Mouse (Mus musculus): ENCODE measurements around the gene Odf3. TPM values are rescaled to one million over a fixed set of nuclear protein-coding genes. Genes with fewer than 3 reads are reported as not detected.
A peak's percentile ranks its signal among the peaks of the same experiment; 100 is the strongest.
"Not testable (repeated sequence)": the region's sequence is repeated elsewhere in the genome, so short reads cannot be mapped to it uniquely, and the experiment has no call there.

The Odf3 gene
- polyA plus RNA-seq, 1 experiment from 2014 or later: not detected

- Histone ChIP-seq H3K4me3 (replicated peaks) (no peak overlapping the region), H3K27ac (no peak overlapping the region), H3K36me3 (peaks cover 35% of the 10 kb centered on the region), H3K9ac (no peak overlapping the region), H3K27me3 (replicated peaks) (no peaks in the 10 kb centered on the region), H3K9me3 (no peaks in the 10 kb centered on the region), H3K4me2 (replicated peaks) (no peak overlapping the region), H3K4me1 (replicated peaks) (no peaks in the 10 kb centered on the region)
- WGBS: 89% methylated on average over 12 of the region's 12 CpGs
- ATAC-seq: no peak
Measured at GRCm38 (mm10) chr7:140864761-140865160, 17.2 kb downstream of the Odf3 start.

- Histone ChIP-seq H3K4me2 (replicated peaks) (no peak overlapping the region), H3K9ac (no peak overlapping the region), H3K27me3 (replicated peaks) (no peaks in the 10 kb centered on the region), H3K27ac (no peak overlapping the region), H3K4me3 (replicated peaks) (no peak overlapping the region), H3K4me1 (replicated peaks) (no peaks in the 10 kb centered on the region), H3K9me3 (no peaks in the 10 kb centered on the region), H3K36me3 (0 out of 2 replicates have a peak, but pooled peaks cover 7% of the 10 kb centered on the region)
- ATAC-seq: no peak
- WGBS: 91% methylated on average over 4 of the region's 4 CpGs
Measured at GRCm38 (mm10) chr7:140874224-140874623, 26.6 kb downstream of the Odf3 start.

GRCm38 (mm10) chr7:140877364-140877763, 29.8 kb downstream of the Odf3 start:
- ATAC-seq: no peak
- 0 out of 2 replicates have a peak, but pooled peaks cover 7% of the 10 kb centered on the region for H3K36me3 ChIP-seq
- no peak overlapping the region for H3K4me2 ChIP-seq (replicated peaks)
- H3K9me3 ChIP-seq: no peaks in the 10 kb centered on the region
- H3K27ac ChIP-seq: no peak overlapping the region
- WGBS: 81% methylated on average over 6 of the region's 6 CpGs
- H3K9ac ChIP-seq: no peak overlapping the region
- no peak overlapping the region for H3K4me3 ChIP-seq (replicated peaks)
- peaks cover 7% of the 10 kb centered on the region for H3K4me1 ChIP-seq (replicated peaks)
- H3K27me3 ChIP-seq (replicated peaks): no peaks in the 10 kb centered on the region

GRCm38 (mm10) chr7:140879355-140879754, 31.8 kb downstream of the Odf3 start:
- Histone ChIP-seq H3K4me3 (replicated peaks) (no peak overlapping the region), H3K9me3 (no peaks in the 10 kb centered on the region), H3K27ac (no peak overlapping the region), H3K9ac (no peak overlapping the region), H3K36me3 (0 out of 2 replicates have a peak, but pooled peaks cover 7% of the 10 kb centered on the region), H3K27me3 (replicated peaks) (no peaks in the 10 kb centered on the region), H3K4me2 (replicated peaks) (no peak overlapping the region), H3K4me1 (replicated peaks) (peaks cover 11% of the 10 kb centered on the region)
- WGBS: 89% methylated on average over 7 of the region's 7 CpGs
- ATAC-seq: no peak

DNA sequence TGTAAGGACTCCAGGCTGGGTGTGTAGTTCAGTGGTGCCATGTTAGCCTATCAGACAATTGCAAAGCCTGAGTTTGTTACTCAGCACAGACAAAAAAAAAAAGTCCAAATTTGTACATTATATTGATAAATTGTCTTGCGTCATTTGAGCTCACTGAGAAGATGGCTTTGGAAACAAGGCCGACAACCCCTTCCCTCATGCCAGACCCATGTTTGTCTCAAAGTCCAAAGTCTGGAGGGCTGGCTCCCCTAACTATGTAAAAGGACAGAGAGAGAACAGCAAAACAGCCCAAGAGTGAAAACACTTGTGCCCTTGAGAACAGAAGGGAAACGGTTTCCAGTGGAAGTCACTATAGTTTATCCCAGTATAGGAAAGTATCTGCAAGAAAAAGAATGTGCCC, 32.8 kb downstream of the Odf3 start:
- H3K9ac ChIP-seq: no peak overlapping the region
- H3K36me3 ChIP-seq: 0 out of 2 replicates have a peak, but pooled peaks cover 7% of the 10 kb centered on the region
- 64% methylated on average over 3 of the region's 3 CpGs for WGBS
- H3K4me2 ChIP-seq (replicated peaks): peak overlapping the region; percentile 33
- no peaks in the 10 kb centered on the region for H3K9me3 ChIP-seq
- no peak for ATAC-seq
- peaks cover 11% of the 10 kb centered on the region for H3K4me1 ChIP-seq (replicated peaks)
- no peak overlapping the region for H3K4me3 ChIP-seq (replicated peaks)
- peak overlapping the region; percentile 40 for H3K27ac ChIP-seq
- H3K27me3 ChIP-seq (replicated peaks): no peaks in the 10 kb centered on the region

- Histone ChIP-seq H3K9ac (peak overlapping the region; percentile 76), H3K36me3 (0 out of 2 replicates have a peak, but pooled peaks cover 7% of the 10 kb centered on the region), H3K27ac (peak overlapping the region; percentile 40; the same call in 1 of the 2 replicates), H3K4me3 (replicated peaks) (peak overlapping the region; percentile 59), H3K9me3 (no peaks in the 10 kb centered on the region), H3K27me3 (replicated peaks) (no peaks in the 10 kb centered on the region), H3K4me1 (replicated peaks) (peaks cover 11% of the 10 kb centered on the region), H3K4me2 (replicated peaks) (peak overlapping the region; percentile 82)
- ATAC-seq: peak; percentile 19
- WGBS: 13% methylated on average over 8 of the region's 8 CpGs
Measured at GRCm38 (mm10) chr7:140880865-140881515, 33.4 kb downstream of the Odf3 start.

DNA sequence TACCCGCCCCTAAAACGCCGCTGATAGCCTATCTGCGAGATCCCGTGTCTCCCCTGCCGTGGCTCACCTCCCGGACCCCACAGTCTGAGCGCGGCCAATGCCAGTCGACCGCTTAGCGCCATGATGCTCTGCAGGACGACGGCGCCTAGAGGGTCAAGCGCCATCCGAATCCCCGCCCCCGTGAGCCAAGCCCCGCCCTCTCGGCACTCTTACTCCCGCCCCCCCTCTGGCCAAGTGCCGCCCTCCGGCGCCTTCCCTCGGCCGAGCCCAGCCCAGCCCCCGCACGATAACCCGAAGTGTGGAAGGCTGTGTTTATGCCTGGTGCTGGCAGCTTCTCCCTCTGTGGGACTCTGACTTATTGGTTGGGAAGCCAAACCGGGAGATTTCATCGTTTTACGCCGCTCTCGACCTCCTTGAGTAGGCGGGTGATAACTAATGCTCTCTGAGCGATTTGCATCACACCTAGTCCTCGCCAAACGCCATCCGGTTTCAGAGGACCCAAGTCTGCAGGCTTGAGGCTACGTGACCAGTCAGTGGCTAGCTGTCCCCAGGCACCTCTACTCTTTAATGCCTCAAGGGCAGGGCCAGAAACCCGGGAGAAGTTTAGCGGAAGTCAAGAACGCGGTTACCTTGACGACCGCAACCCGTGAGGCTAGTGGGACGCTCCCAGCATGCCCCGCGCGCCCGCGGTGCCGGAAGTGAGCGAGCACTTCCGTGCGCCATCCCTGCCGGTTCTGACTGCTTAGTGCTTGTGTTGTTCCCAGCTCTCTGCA, 34.3 kb downstream of the Odf3 start, which contains the start of the genes Psmd13 and Sirt3:
TSS of gene Psmd13 (plus strand) at position 273 of the 773 bp plus-strand sequence.
TSS of gene Sirt3 (minus strand) at position 614 of the 773 bp plus-strand sequence.
- H3K27me3 ChIP-seq (replicated peaks): no peaks in the 10 kb centered on the region
- peak within 1 kb of the TSS; percentile 59 for H3K4me3 ChIP-seq (replicated peaks)
- peak within 1 kb of the TSS; percentile 76 for H3K9ac ChIP-seq
- H3K4me2 ChIP-seq (replicated peaks): peak within 1 kb of the TSS; percentile 82
- peaks cover 11% of the 10 kb centered on the region for H3K4me1 ChIP-seq (replicated peaks)
- under 1% methylated on average over 59 of the region's 59 CpGs for WGBS
- ATAC-seq: peak; percentile 97
- H3K9me3 ChIP-seq: no peaks in the 10 kb centered on the region
- H3K36me3 ChIP-seq: 0 out of 2 replicates have a peak, but pooled peaks cover 4% of the 10 kb centered on the region
- H3K27ac ChIP-seq: peak within 1 kb of the TSS; percentile 85

GRCm38 (mm10) chr7:140882469-140882803, 34.8 kb downstream of the Odf3 start:
- 0% methylated on average over 12 of the region's 12 CpGs for WGBS
- 0 out of 2 replicates have a peak, but pooled peaks cover 8% of the 10 kb centered on the region for H3K36me3 ChIP-seq
- H3K9me3 ChIP-seq: no peaks in the 10 kb centered on the region
- H3K9ac ChIP-seq: peak overlapping the region; percentile 60
- ATAC-seq: peak; percentile 53
- no peaks in the 10 kb centered on the region for H3K27me3 ChIP-seq (replicated peaks)
- H3K4me3 ChIP-seq (replicated peaks): peak overlapping the region; percentile 59
- peak overlapping the region; percentile 82 for H3K4me2 ChIP-seq (replicated peaks)
- 0 out of 2 replicates have a peak overlapping the region, but pooled peaks have one; percentile 85 for H3K27ac ChIP-seq
- H3K4me1 ChIP-seq (replicated peaks): peaks cover 11% of the 10 kb centered on the region

- H3K27ac ChIP-seq; H3K4me1 ChIP-seq (replicated peaks); H3K9me3 ChIP-seq; ATAC-seq; H3K4me3 ChIP-seq (replicated peaks); H3K27me3 ChIP-seq (replicated peaks); H3K9ac ChIP-seq; H3K4me2 ChIP-seq (replicated peaks): not testable (repeated sequence)
- peaks cover 33% of the 10 kb centered on the region for H3K36me3 ChIP-seq
- 97% methylated on average over 16 of the region's 16 CpGs for WGBS
Measured at GRCm38 (mm10) chr7:140890636-140891035, 43.0 kb downstream of the Odf3 start.

- Histone ChIP-seq H3K36me3 (peaks cover 41% of the 10 kb centered on the region), H3K4me1 (replicated peaks) (no peaks in the 10 kb centered on the region), H3K9ac (no peak overlapping the region), H3K4me3 (replicated peaks) (no peak overlapping the region), H3K4me2 (replicated peaks) (no peak overlapping the region), H3K27ac (no peak overlapping the region), H3K9me3 (no peaks in the 10 kb centered on the region), H3K27me3 (replicated peaks) (no peaks in the 10 kb centered on the region)
- ATAC-seq: no peak
- 90% methylated on average over 7 of the region's 7 CpGs for WGBS
Measured at GRCm38 (mm10) chr7:140894031-140894430, 46.4 kb downstream of the Odf3 start.

- Histone ChIP-seq H3K9me3 (no peaks in the 10 kb centered on the region), H3K4me2 (replicated peaks) (no peak overlapping the region), H3K36me3 (peaks cover 37% of the 10 kb centered on the region), H3K27ac (no peak overlapping the region), H3K27me3 (replicated peaks) (no peaks in the 10 kb centered on the region), H3K9ac (no peak overlapping the region), H3K4me1 (replicated peaks) (no peaks in the 10 kb centered on the region), H3K4me3 (replicated peaks) (no peak overlapping the region)
- no peak for ATAC-seq
- 94% methylated on average over 3 of the region's 3 CpGs for WGBS
Measured at GRCm38 (mm10) chr7:140894611-140895010, 47.0 kb downstream of the Odf3 start.

DNA sequence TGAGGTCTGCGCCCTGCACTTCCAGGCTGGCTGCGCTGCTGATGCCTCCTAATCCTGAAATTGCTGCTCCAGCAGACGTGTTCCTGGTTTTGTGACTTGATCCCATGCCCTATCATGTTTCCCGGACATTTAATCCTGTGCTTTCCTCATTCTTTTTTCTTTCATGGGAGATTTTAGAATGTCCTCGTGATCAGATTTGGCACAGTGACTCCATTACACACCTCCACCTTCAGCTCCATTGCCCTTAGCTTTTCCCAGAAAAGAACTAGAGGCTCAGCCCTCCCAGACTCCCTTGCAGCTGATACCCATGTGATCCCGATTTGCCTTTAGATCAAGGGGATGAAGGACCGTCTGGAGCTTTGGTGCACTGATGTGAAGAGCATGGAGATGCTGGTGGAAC, 50.3 kb downstream of the Odf3 start:
- Histone ChIP-seq H3K9ac (no peak overlapping the region), H3K9me3 (no peaks in the 10 kb centered on the region), H3K4me3 (replicated peaks) (no peak overlapping the region), H3K27me3 (replicated peaks) (no peaks in the 10 kb centered on the region), H3K4me1 (replicated peaks) (no peaks in the 10 kb centered on the region), H3K4me2 (replicated peaks) (no peak overlapping the region), H3K36me3 (peaks cover 30% of the 10 kb centered on the region), H3K27ac (no peak overlapping the region)
- ATAC-seq: no peak
- 92% methylated on average over 7 of the region's 7 CpGs for WGBS

Data from intestine, embryonic 15.5 days (tissue).